Mouse (Mus musculus) liver, embryonic 14.5 days (tissue): ENCODE results near the gene Fras1. TPM values are rescaled to one million over a fixed set of nuclear protein-coding genes. Genes with fewer than 3 reads are reported as not detected.

Source experiments
- ATAC-seq: fragments of 200-750 bp; cut with Nextera tagmentation; 2 replicates; pipeline ENCODE4 v1.8.0; 2017; ENCODE audit warnings: moderate number of reproducible peaks, mild to moderate bottlenecking, moderate library complexity; ENCODE audit not compliant: insufficient read depth
- DNase-seq, 3 experiments: peaks; one replicate each; pipeline ENCODE4 v3.0.0-alpha.2; 2012 to 2013; ENCODE audit warnings: low read depth in 3 of 3, low spot score in 3 of 3
- H3K27ac ChIP-seq: fragments of 300-500 bp; sonication (generic); 2 replicates; pipeline ENCODE4 v1.5.1; 2014; ENCODE audit warnings: moderate library complexity, mild to moderate bottlenecking, control low read depth, inconsistent platforms
- H3K27me3 ChIP-seq: fragments of 300-500 bp; sonication (generic); 2 replicates; pipeline ENCODE4 v1.6.1; 2014; ENCODE audit warnings: mild to moderate bottlenecking, low read length, moderate library complexity; ENCODE audit not compliant: control insufficient read depth, insufficient read depth
- H3K36me3 ChIP-seq: fragments of 300-500 bp; sonication (generic); replicated peaks from 2 replicates; pipeline ENCODE4 v1.6.1; 2014; ENCODE audit warnings: low read depth; ENCODE audit not compliant: control insufficient read depth, insufficient read depth
- H3K4me1 ChIP-seq, 2 experiments: fragments of 200-500 bp in 1 of 2; fragments of 300-500 bp in 1 of 2; sonication (generic) in 1 of 2; replicated peaks; 2 replicates each; pipeline ENCODE4 v1.6.1; 2012 to 2014; ENCODE audit warnings: antibody characterized with exemption in 1 of 2, inconsistent platforms in 1 of 2, low read length in 1 of 2; ENCODE audit not compliant: control insufficient read depth in 2 of 2, insufficient read depth in 2 of 2
- H3K4me2 ChIP-seq: fragments of 300-500 bp; sonication (generic); 2 replicates; pipeline ENCODE4 v1.6.1; 2014; ENCODE audit warnings: low read depth, mild to moderate bottlenecking, control low read depth, moderate library complexity
- H3K4me3 ChIP-seq, 2 experiments: fragments of 200-500 bp in 1 of 2; fragments of 300-500 bp in 1 of 2; sonication (generic) in 1 of 2; 2 replicates each; pipeline ENCODE4 v1.5.1; 2012 to 2014; ENCODE audit warnings: low read depth in 2 of 2, low read length in 2 of 2, mild to moderate bottlenecking in 2 of 2, control low read depth in 1 of 2, inconsistent platforms in 1 of 2, moderate library complexity in 1 of 2; ENCODE audit not compliant: insufficient read depth in 1 of 2
- H3K9ac ChIP-seq: fragments of 300-500 bp; sonication (generic); replicated peaks from 2 replicates; pipeline ENCODE4 v1.6.1; 2014; ENCODE audit warnings: mild to moderate bottlenecking, control low read depth, moderate library complexity
- H3K9me3 ChIP-seq: fragments of 300-500 bp; sonication (generic); 2 replicates; pipeline ENCODE4 v1.6.1; 2016; ENCODE audit warnings: low read length, mixed read lengths; ENCODE audit not compliant: control insufficient read depth
- CTCF ChIP-seq: IDR thresholded peaks from 2 replicates; pipeline ENCODE4 v1.5.1; 2016; ENCODE audit warnings: antibody characterized with exemption, low read depth, control low read depth
- EP300 ChIP-seq: IDR thresholded peaks from 2 replicates; pipeline ENCODE4 v1.6.1; 2016; ENCODE audit warnings: antibody characterized with exemption, low read depth
- WGBS: fragments of 180-500 bp; shearing (Covaris S2); extraction: QIAGEN DNeasy Blood & Tissue Kit; methylation state at CpG from one replicate; pipeline ENCODE4 v1.1.7; 2014; ENCODE audit not compliant: insufficient replicate concordance; 5-methylcytosine and 5-hydroxymethylcytosine counted together
- polyA plus RNA-seq, 2 experiments: library from polyadenylated mRNA; depleted of rRNA in 1 of 2; stranded (reverse) in 1 of 2; unstranded in 1 of 2; fragments of >200 nt; fragmentation: Nextera tagmentation in 1 of 2; extraction: Ambion mirVana in 1 of 2; gene quantifications; 2 replicates each; pipeline versions ENCODE4 v1.2.1 to v1.2.3; 2012 to 2014

Gene Fras1
- polyA plus RNA-seq, 2 experiments: 0.46 to 1.1 TPM

GRCm38 (mm10) chr5:96797465-96797864 is 423.7 kb downstream of the Fras1 start:
- H3K27ac ChIP-seq: no peak overlapping the region
- DNase-seq: no peak
- H3K4me2 ChIP-seq: no peak overlapping the region
- TF ChIP-seq EP300 (no peak), CTCF (no peak)
- H3K4me1 ChIP-seq: peaks cover 0 to 3% of the 10 kb centered on the region in 2 experiments; a peak in 1 of 4 replicates
- no peaks in the 10 kb centered on the region for H3K9me3 ChIP-seq
- no peak overlapping the region for H3K4me3 ChIP-seq
- no peaks in the 10 kb centered on the region for H3K36me3 ChIP-seq
- 74% methylated on average over 6 of the region's 6 CpGs for WGBS
- H3K27me3 ChIP-seq: peaks cover 21% of the 10 kb centered on the region
- H3K9ac ChIP-seq: no peak overlapping the region
- no peak for ATAC-seq

GRCm38 (mm10) chr5:96799165-96799564 is 425.4 kb downstream of the Fras1 start:
- DNase-seq: no peak
- Histone ChIP-seq H3K27ac (no peak overlapping the region), H3K4me1 (no peaks in the 10 kb centered on the region), H3K36me3 (no peaks in the 10 kb centered on the region), H3K9ac (no peak overlapping the region), H3K4me2 (no peak overlapping the region), H3K27me3 (peaks cover 11% of the 10 kb centered on the region), H3K9me3 (no peaks in the 10 kb centered on the region), H3K4me3 (no peak overlapping the region)
- ATAC-seq: no peak
- no peak for TF ChIP-seq EP300
- TF ChIP-seq CTCF: no peak
- 69% methylated on average over 9 of the region's 9 CpGs for WGBS

- no peak overlapping the region for H3K27ac ChIP-seq
- no peak overlapping the region for H3K4me2 ChIP-seq
- ATAC-seq (no peak), DNase-seq (no peak)
- H3K9ac ChIP-seq: no peak overlapping the region
- TF ChIP-seq CTCF (no peak), EP300 (no peak)
- H3K4me1 ChIP-seq: no peaks in the 10 kb centered on the region
- 69% methylated on average over 9 of the region's 9 CpGs for WGBS
- H3K36me3 ChIP-seq: no peaks in the 10 kb centered on the region
- H3K4me3 ChIP-seq: no peak overlapping the region
- H3K27me3 ChIP-seq: peaks cover 4% of the 10 kb centered on the region; the same call in 1 of the 2 replicates
- H3K9me3 ChIP-seq: no peaks in the 10 kb centered on the region
Measured at GRCm38 (mm10) chr5:96799969-96800368, 426.2 kb downstream of the Fras1 start.

- DNase-seq (no peak), ATAC-seq (no peak)
- H3K36me3 ChIP-seq: no peaks in the 10 kb centered on the region
- H3K4me2 ChIP-seq: no peak overlapping the region
- H3K27me3 ChIP-seq: no peaks in the 10 kb centered on the region
- no peak overlapping the region for H3K9ac ChIP-seq
- no peak overlapping the region for H3K27ac ChIP-seq
- 55% methylated on average over 7 of the region's 7 CpGs for WGBS
- no peak for TF ChIP-seq EP300
- no peak for TF ChIP-seq CTCF
- no peak overlapping the region for H3K4me3 ChIP-seq
- no peaks in the 10 kb centered on the region for H3K4me1 ChIP-seq
- no peaks in the 10 kb centered on the region for H3K9me3 ChIP-seq
Measured at GRCm38 (mm10) chr5:96802185-96802584, 428.4 kb downstream of the Fras1 start.

- no peak for ATAC-seq
- H3K9ac ChIP-seq: no peak overlapping the region
- H3K27me3 ChIP-seq: no peaks in the 10 kb centered on the region
- 39% methylated on average over 3 of the region's 3 CpGs for WGBS
- DNase-seq: no peak
- H3K4me3 ChIP-seq: no peak overlapping the region
- no peaks in the 10 kb centered on the region for H3K9me3 ChIP-seq
- H3K4me2 ChIP-seq: no peak overlapping the region
- H3K36me3 ChIP-seq: no peaks in the 10 kb centered on the region
- no peaks in the 10 kb centered on the region for H3K4me1 ChIP-seq
- no peak overlapping the region for H3K27ac ChIP-seq
- no peak for TF ChIP-seq CTCF
- no peak for TF ChIP-seq EP300
Measured at GRCm38 (mm10) chr5:96803091-96803490, 429.3 kb downstream of the Fras1 start.

- ATAC-seq (no peak), DNase-seq (no peak)
Measured at GRCm38 (mm10) chr5:96804304-96804703, 430.5 kb downstream of the Fras1 start.

More at GRCm38 (mm10) chr5:96804304-96804703, 430.5 kb downstream of the Fras1 start:
- no peaks in the 10 kb centered on the region for H3K36me3 ChIP-seq
- TF ChIP-seq EP300 (no peak), CTCF (no peak)
- no peak overlapping the region for H3K4me2 ChIP-seq
- WGBS: 48% methylated on average over 4 of the region's 4 CpGs
- H3K9ac ChIP-seq: no peak overlapping the region
- H3K4me1 ChIP-seq: no peaks in the 10 kb centered on the region
- H3K27ac ChIP-seq: no peak overlapping the region
- no peaks in the 10 kb centered on the region for H3K27me3 ChIP-seq
- no peaks in the 10 kb centered on the region for H3K9me3 ChIP-seq
- H3K4me3 ChIP-seq: no peak overlapping the region
